Mouse (Mus musculus): ENCODE measurements around the gene Utp14a.
"Not testable (repeated sequence)": the region's sequence is repeated elsewhere in the genome, so short reads cannot be mapped to it uniquely, and the experiment has no call there.

The Utp14a gene

GRCm38 (mm10) chrX:48256468-48257007, at the start of gene Utp14a:
TSS of gene Utp14a (plus strand) at chrX:48256862.
- peak; percentile 92 for DNase-seq

GRCm38 (mm10) chrX:48207761-48208487, 48.7 kb upstream of the Utp14a start:
- peak; percentile 30 for DNase-seq

GRCm38 (mm10) chrX:48208519-48209185, 48.0 kb upstream of the Utp14a start, which contains the start of gene Zdhhc9:
TSS of gene Zdhhc9 (minus strand) at chrX:48208878.
- DNase-seq = peak; percentile 85

GRCm38 (mm10) chrX:48209746-48210145, 46.9 kb upstream of the Utp14a start:
- DNase-seq = not testable (repeated sequence)

GRCm38 (mm10) chrX:48219468-48219867, 37.2 kb upstream of the Utp14a start:
- no peak for DNase-seq

GRCm38 (mm10) chrX:48222706-48223105, 34.0 kb upstream of the Utp14a start:
- DNase-seq = no peak

GRCm38 (mm10) chrX:48226225-48226624, 30.4 kb upstream of the Utp14a start:
- DNase-seq = no peak

GRCm38 (mm10) chrX:48234417-48234816, 22.2 kb upstream of the Utp14a start:
- DNase-seq = no peak

- DNase-seq = no peak
Measured at GRCm38 (mm10) chrX:48255830-48256428, 733 bp upstream of the Utp14a start.

- no peak for DNase-seq
Measured at GRCm38 (mm10) chrX:48257011-48257410, 349 bp downstream of the Utp14a start.

GRCm38 (mm10) chrX:48271671-48272070, 15.0 kb downstream of the Utp14a start:
- DNase-seq = no peak

GRCm38 (mm10) chrX:48274634-48275033, 18.0 kb downstream of the Utp14a start:
- no peak for DNase-seq

- no peak for DNase-seq
Measured at GRCm38 (mm10) chrX:48278103-48278502, 21.4 kb downstream of the Utp14a start.

- DNase-seq = peak; percentile 68
Measured at GRCm38 (mm10) chrX:48284386-48285005, 27.8 kb downstream of the Utp14a start.

GRCm38 (mm10) chrX:48285006-48285650, 28.5 kb downstream of the Utp14a start:
- peak; percentile 31 for DNase-seq

- DNase-seq = peak; percentile 7
Measured at GRCm38 (mm10) chrX:48285651-48286021, 29.0 kb downstream of the Utp14a start.

GRCm38 (mm10) chrX:48286488-48286887, 29.8 kb downstream of the Utp14a start:
- no peak for DNase-seq

- DNase-seq = no peak
Measured at GRCm38 (mm10) chrX:48288008-48288407, 31.3 kb downstream of the Utp14a start.

- DNase-seq = no peak
Measured at GRCm38 (mm10) chrX:48291413-48291812, 34.8 kb downstream of the Utp14a start.

GRCm38 (mm10) chrX:48305356-48305755, 48.7 kb downstream of the Utp14a start:
- no peak for DNase-seq

GRCm38 (mm10) chrX:48310706-48311517, 54.2 kb downstream of the Utp14a start:
- no peak for DNase-seq

GRCm38 (mm10) chrX:48311727-48312126, 55.1 kb downstream of the Utp14a start:
- DNase-seq = no peak
